Mouse (Mus musculus): ENCODE measurements around the gene Lrmda.

- TF ChIP-seq CTCF (IDR thresholded peaks at IDR 0.05; ENCODE audit: low read depth, low read length) (no peak), POLR2A (IDR thresholded peaks at IDR 0.05; ENCODE audit: borderline replicate concordance, low read depth, low read length) (no peak)
Observed at GRCm38 (mm10) chr14:22582065-22582464, 562.6 kb downstream of the Lrmda start.
